Mouse (Mus musculus) heart, embryonic 11.5 days (tissue): ENCODE data around the gene Cc2d2b. TPM values are rescaled to one million over a fixed set of nuclear protein-coding genes. Genes with fewer than 3 reads are reported as not detected.
A peak's percentile ranks its signal among the peaks of the same experiment; 100 is the strongest.

Experiments used
- ATAC-seq: fragments of 200-750 bp; cut with Nextera tagmentation; replicated peaks from 2 replicates; pipeline ENCODE4 v1.8.0; 2017; ENCODE audit warnings: moderate library complexity; ENCODE audit not compliant: insufficient number of reproducible peaks, low FRiP score, low TSS enrichment
- H3K27ac ChIP-seq: fragments of 300-500 bp; sonication (generic); 2 replicates; pipeline ENCODE4 v1.5.1; 2014; ENCODE audit warnings: mild to moderate bottlenecking, low read depth, low read length
- H3K27me3 ChIP-seq: fragments of 300-500 bp; sonication (generic); 2 replicates; pipeline ENCODE4 v1.6.1; 2014; ENCODE audit warnings: mild to moderate bottlenecking, low read length, mixed read lengths; ENCODE audit not compliant: control insufficient read depth, insufficient read depth
- H3K36me3 ChIP-seq: fragments of 300-500 bp; sonication (generic); 2 replicates; pipeline ENCODE4 v1.6.1; 2014; ENCODE audit warnings: mild to moderate bottlenecking, low read length, moderate library complexity, mixed read lengths; ENCODE audit not compliant: control insufficient read depth, insufficient read depth
- H3K4me1 ChIP-seq: fragments of 300-500 bp; sonication (generic); 2 replicates; pipeline ENCODE4 v1.6.1; 2014; ENCODE audit warnings: low read length; ENCODE audit not compliant: control insufficient read depth, insufficient read depth
- H3K4me2 ChIP-seq: fragments of 300-500 bp; sonication (generic); 2 replicates; pipeline ENCODE4 v1.6.1; 2014; ENCODE audit warnings: mild to moderate bottlenecking, moderate library complexity
- H3K4me3 ChIP-seq: fragments of 300-500 bp; sonication (generic); 2 replicates; pipeline ENCODE4 v1.5.1; 2014; ENCODE audit warnings: low read depth, low read length
- H3K9ac ChIP-seq: fragments of 300-500 bp; sonication (generic); 2 replicates; pipeline ENCODE4 v1.6.1; 2014; ENCODE audit warnings: mild to moderate bottlenecking, low read depth, low read length, moderate library complexity
- H3K9me3 ChIP-seq: fragments of 300-500 bp; sonication (generic); replicated peaks from 2 replicates; pipeline ENCODE4 v1.6.1; 2016; ENCODE audit warnings: low read length; ENCODE audit not compliant: control insufficient read depth
- WGBS: fragments of 180-500 bp; shearing (Covaris S2); extraction: QIAGEN DNeasy Blood & Tissue Kit; methylation state at CpG from one replicate; pipeline ENCODE4 v1.1.7; 2014; ENCODE audit not compliant: insufficient replicate concordance; 5-methylcytosine and 5-hydroxymethylcytosine counted together
- polyA plus RNA-seq: library from polyadenylated mRNA; unstranded; fragments of >200 nt; fragmentation: Nextera tagmentation; extraction: Ambion mirVana; gene quantifications from 2 replicates; pipeline ENCODE4 v1.2.1, GENCODE M21; 2014

The Cc2d2b gene
- polyA plus RNA-seq, 1 experiment from 2014 or later: 0.57 TPM

DNA sequence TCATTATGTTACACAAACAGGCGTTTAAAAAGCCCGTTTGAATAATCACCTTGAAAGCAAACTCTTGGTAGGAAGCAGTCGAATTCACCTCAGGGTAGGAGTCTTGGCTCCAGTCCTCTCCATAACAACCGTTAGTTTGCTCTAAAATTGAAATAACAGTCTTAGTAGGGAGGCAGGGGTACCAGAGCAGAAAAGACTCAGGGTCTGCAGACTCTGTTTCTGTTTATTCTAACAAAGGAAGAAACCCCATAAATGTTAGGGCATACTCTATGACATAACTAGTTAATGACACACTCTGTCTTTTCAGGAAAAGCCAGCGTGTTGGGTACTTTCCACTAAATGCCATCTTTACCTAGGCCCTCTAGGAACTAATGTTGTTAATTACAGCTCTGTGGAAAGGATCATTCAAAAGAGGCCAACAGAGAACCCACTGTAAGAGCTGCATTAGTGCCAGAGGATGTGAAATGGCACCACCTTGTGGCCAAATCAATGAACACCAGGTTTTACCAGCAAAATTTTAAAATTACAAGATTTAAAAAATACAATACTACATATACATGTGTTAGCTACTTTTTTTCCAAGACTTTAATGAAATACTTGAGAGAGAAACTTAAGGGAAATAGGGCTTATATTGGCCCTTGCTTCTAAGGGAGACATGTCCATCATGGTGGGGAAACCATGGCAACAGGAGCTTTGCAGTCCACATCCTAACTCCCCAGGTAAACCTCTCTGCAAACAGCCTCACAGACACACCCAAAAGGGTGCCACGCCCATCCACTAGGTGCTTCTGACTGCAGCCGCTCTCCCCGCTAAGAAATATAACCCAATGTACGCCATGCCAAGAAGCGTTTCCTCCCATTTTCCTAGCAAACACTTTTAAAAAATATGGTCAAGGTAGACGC, 26.2 kb upstream of the Cc2d2b start:
- no peak overlapping the region for H3K4me2 ChIP-seq
- H3K27me3 ChIP-seq: no peaks in the 10 kb centered on the region
- no peaks in the 10 kb centered on the region for H3K4me1 ChIP-seq
- WGBS: 57% methylated on average over 11 of the region's 11 CpGs
- no peak for ATAC-seq
- no peaks in the 10 kb centered on the region for H3K9me3 ChIP-seq
- H3K27ac ChIP-seq: no peak overlapping the region
- no peak overlapping the region for H3K4me3 ChIP-seq
- H3K9ac ChIP-seq: no peak overlapping the region
- no peaks in the 10 kb centered on the region for H3K36me3 ChIP-seq

GRCm38 (mm10) chr19:40723516-40723915, 25.0 kb upstream of the Cc2d2b start:
- no peaks in the 10 kb centered on the region for H3K36me3 ChIP-seq
- H3K4me1 ChIP-seq: no peaks in the 10 kb centered on the region
- no peaks in the 10 kb centered on the region for H3K9me3 ChIP-seq
- ATAC-seq: no peak
- H3K9ac ChIP-seq: 0 out of 2 replicates have a peak overlapping the region, but pooled peaks have one; percentile 36
- no peak overlapping the region for H3K4me3 ChIP-seq
- 53% methylated on average over 10 of the region's 10 CpGs for WGBS
- H3K27ac ChIP-seq: no peak overlapping the region
- no peak overlapping the region for H3K4me2 ChIP-seq
- no peaks in the 10 kb centered on the region for H3K27me3 ChIP-seq

DNA sequence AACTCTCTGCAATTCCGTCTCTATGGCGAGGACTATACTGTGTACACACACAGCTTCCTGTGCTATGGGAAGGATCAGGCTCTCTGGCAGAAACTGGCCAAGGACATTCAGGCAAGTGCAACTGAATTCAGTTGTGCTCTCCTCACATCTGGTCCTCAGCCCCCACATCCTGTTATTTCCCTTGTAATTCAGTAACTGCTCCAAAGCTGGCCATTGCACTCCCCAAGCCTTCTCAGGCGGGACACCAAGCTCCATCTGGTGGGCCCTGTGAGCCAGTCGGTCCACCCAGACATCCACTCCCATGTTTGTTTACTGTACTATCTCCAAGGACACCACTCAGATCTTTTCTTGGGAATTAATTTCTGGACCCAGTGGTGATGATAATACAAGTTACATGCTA, 22.4 kb upstream of the Cc2d2b start:
- no peaks in the 10 kb centered on the region for H3K4me1 ChIP-seq
- no peaks in the 10 kb centered on the region for H3K36me3 ChIP-seq
- ATAC-seq: no peak
- H3K27ac ChIP-seq: no peak overlapping the region
- H3K4me2 ChIP-seq: no peak overlapping the region
- H3K9me3 ChIP-seq: no peaks in the 10 kb centered on the region
- no peak overlapping the region for H3K9ac ChIP-seq
- no peaks in the 10 kb centered on the region for H3K27me3 ChIP-seq
- 72% methylated on average over 4 of the region's 4 CpGs for WGBS
- no peak overlapping the region for H3K4me3 ChIP-seq

DNA sequence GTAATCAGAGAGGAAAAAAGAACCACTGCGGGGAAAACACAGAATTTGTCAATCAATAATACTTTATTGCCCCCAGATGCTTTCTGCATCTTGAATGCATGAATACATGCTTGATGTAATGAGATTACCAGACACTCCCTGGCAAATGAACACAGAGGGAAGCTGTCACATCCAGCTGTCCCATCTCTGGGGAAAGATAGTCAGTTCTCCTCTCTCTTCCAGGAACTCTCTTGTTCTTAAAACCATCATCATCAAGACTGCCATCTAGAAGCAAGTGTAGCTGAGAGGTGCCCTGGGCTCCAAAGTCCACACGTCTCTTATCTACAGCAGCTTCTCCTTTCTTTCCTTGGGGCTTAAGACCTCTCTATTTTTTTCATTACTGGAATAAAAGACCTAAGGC, 21.9 kb upstream of the Cc2d2b start:
- H3K4me1 ChIP-seq: no peaks in the 10 kb centered on the region
- WGBS: 68% methylated on average over 2 of the region's 2 CpGs
- H3K27ac ChIP-seq: no peak overlapping the region

GRCm38 (mm10) chr19:40728213-40728612, 20.3 kb upstream of the Cc2d2b start:
- Histone ChIP-seq H3K4me3 (no peak overlapping the region), H3K4me2 (no peak overlapping the region), H3K36me3 (no peaks in the 10 kb centered on the region), H3K9ac (no peak overlapping the region), H3K9me3 (no peaks in the 10 kb centered on the region), H3K4me1 (no peaks in the 10 kb centered on the region), H3K27ac (no peak overlapping the region), H3K27me3 (no peaks in the 10 kb centered on the region)
- 73% methylated on average over 4 of the region's 4 CpGs for WGBS
- ATAC-seq: no peak

More for the DNA sequence above, 21.9 kb upstream of the Cc2d2b start:
- H3K36me3 ChIP-seq: no peaks in the 10 kb centered on the region
- no peak overlapping the region for H3K4me3 ChIP-seq
- no peaks in the 10 kb centered on the region for H3K9me3 ChIP-seq
- no peaks in the 10 kb centered on the region for H3K27me3 ChIP-seq
- no peak overlapping the region for H3K9ac ChIP-seq
- ATAC-seq: no peak
- no peak overlapping the region for H3K4me2 ChIP-seq

- Histone ChIP-seq H3K4me2 (no peak overlapping the region), H3K27me3 (no peaks in the 10 kb centered on the region), H3K4me1 (no peaks in the 10 kb centered on the region), H3K27ac (no peak overlapping the region), H3K9ac (no peak overlapping the region), H3K36me3 (no peaks in the 10 kb centered on the region), H3K4me3 (no peak overlapping the region), H3K9me3 (no peaks in the 10 kb centered on the region)
- no peak for ATAC-seq
- 52% methylated on average over 12 of the region's 12 CpGs for WGBS
These were observed 19.7 kb upstream of the Cc2d2b start for GRCm38 (mm10) chr19:40728732-40729420.

GRCm38 (mm10) chr19:40733409-40733808, 15.1 kb upstream of the Cc2d2b start:
- no peaks in the 10 kb centered on the region for H3K36me3 ChIP-seq
- H3K27me3 ChIP-seq: no peaks in the 10 kb centered on the region
- H3K27ac ChIP-seq: no peak overlapping the region
- 63% methylated on average over 10 of the region's 10 CpGs for WGBS
- no peak overlapping the region for H3K4me3 ChIP-seq
- H3K9ac ChIP-seq: no peak overlapping the region
- no peak for ATAC-seq
- no peaks in the 10 kb centered on the region for H3K9me3 ChIP-seq
- no peaks in the 10 kb centered on the region for H3K4me1 ChIP-seq
- H3K4me2 ChIP-seq: no peak overlapping the region

DNA sequence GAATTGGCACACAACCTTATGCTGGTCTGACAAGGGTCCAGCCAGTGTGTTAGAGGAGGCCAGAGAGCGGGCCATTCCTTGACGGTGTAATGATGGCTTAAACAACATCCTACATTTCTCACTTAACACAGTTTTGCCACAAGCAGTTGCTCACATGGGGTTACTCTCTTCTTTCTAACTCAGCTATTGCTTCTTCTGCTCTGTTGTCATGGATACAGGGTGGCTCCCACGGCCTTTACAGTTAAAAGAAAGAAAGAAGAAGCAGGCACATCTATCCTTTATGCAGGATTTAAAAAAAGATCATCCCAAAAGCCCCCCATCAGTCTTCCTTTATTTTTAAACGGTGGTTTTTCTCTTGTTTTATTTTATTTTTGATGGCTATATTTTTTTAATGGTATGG, 14.7 kb upstream of the Cc2d2b start:
- Histone ChIP-seq H3K9ac (no peak overlapping the region), H3K4me3 (no peak overlapping the region), H3K4me2 (no peak overlapping the region), H3K9me3 (no peaks in the 10 kb centered on the region), H3K27ac (no peak overlapping the region), H3K4me1 (no peaks in the 10 kb centered on the region), H3K27me3 (no peaks in the 10 kb centered on the region), H3K36me3 (no peaks in the 10 kb centered on the region)
- no peak for ATAC-seq
- WGBS: 69% methylated on average over 4 of the region's 4 CpGs
